Mouse (Mus musculus) liver, adult 2 months (tissue): ENCODE data around the gene Csrnp2. TPM values are rescaled to one million over a fixed set of nuclear protein-coding genes. Genes with fewer than 3 reads are reported as not detected.
"Not testable (repeated sequence)": the region's sequence is repeated elsewhere in the genome, so short reads cannot be mapped to it uniquely, and the experiment has no call there.

Source experiments
- DNase-seq: peaks from one replicate; pipeline ENCODE4 v3.0.0-alpha.2; 2011; ENCODE audit warnings: low read depth, low spot score; ENCODE audit errors: extremely low read depth
- H3K27ac ChIP-seq: fragments of 200-500 bp; replicated peaks from 2 replicates; pipeline ENCODE4 v1.5.1; 2012; ENCODE audit warnings: low read depth, mild to moderate bottlenecking, control low read depth, inconsistent platforms, low read length; ENCODE audit not compliant: insufficient read depth
- H3K27me3 ChIP-seq: fragments of 200-500 bp; 2 replicates; pipeline ENCODE4 v1.6.1; 2012; ENCODE audit warnings: mild to moderate bottlenecking, moderate library complexity, low read length, inconsistent platforms; ENCODE audit not compliant: control insufficient read depth, insufficient read depth
- H3K36me3 ChIP-seq: fragments of 200-500 bp; 2 replicates; pipeline ENCODE4 v1.6.1; 2012; ENCODE audit warnings: low read length, inconsistent platforms; ENCODE audit not compliant: control insufficient read depth, insufficient read depth
- H3K4me1 ChIP-seq: fragments of 200-500 bp; 2 replicates; pipeline ENCODE4 v1.6.1; 2011; ENCODE audit warnings: low read length; ENCODE audit not compliant: control insufficient read depth, insufficient read depth
- H3K4me3 ChIP-seq: fragments of 200-500 bp; 2 replicates; pipeline ENCODE4 v1.5.1; 2011; ENCODE audit warnings: low read depth, mild to moderate bottlenecking, control low read depth, low read length, moderate library complexity; ENCODE audit not compliant: insufficient read depth
- H3K79me2 ChIP-seq: fragments of 200-500 bp; 2 replicates; pipeline ENCODE4 v1.6.1; 2012; ENCODE audit warnings: inconsistent platforms, mild to moderate bottlenecking, low read length, moderate library complexity; ENCODE audit not compliant: control insufficient read depth, insufficient read depth
- H3K9ac ChIP-seq: fragments of 200-500 bp; 2 replicates; pipeline ENCODE4 v1.6.1; 2012; ENCODE audit warnings: low read depth, mild to moderate bottlenecking, control low read depth, inconsistent platforms, low read length
- CTCF ChIP-seq: fragments of 200-500 bp; IDR thresholded peaks from 2 replicates; pipeline ENCODE4 v1.5.1; 2011; ENCODE audit warnings: low read depth, low read length, control low read depth
- POLR2A ChIP-seq: fragments of 200-500 bp; IDR thresholded peaks from 2 replicates; pipeline ENCODE4 v1.6.1; 2011; ENCODE audit warnings: low read length, control low read depth; ENCODE audit not compliant: insufficient read depth; ENCODE audit errors: extremely low read depth
- WGBS: fragments of 180-500 bp; shearing (Covaris S2); methylation state at CpG from one replicate; pipeline ENCODE4 v1.1.7; 2018; 5-methylcytosine and 5-hydroxymethylcytosine counted together
- polyA plus RNA-seq: library from polyadenylated mRNA; depleted of rRNA; stranded (reverse); fragments of >200 nt; gene quantifications from 2 replicates; pipeline ENCODE4 v1.2.3, GENCODE M21; 2012
- total RNA-seq: library from RNA; depleted of rRNA; stranded (reverse); fragments of >200 nt; gene quantifications from 2 replicates; pipeline ENCODE4 v1.2.3, GENCODE M21; 2014

Gene Csrnp2
- total and polyA plus RNA-seq, 2 experiments = 0.92 to 1.1 TPM

DNA sequence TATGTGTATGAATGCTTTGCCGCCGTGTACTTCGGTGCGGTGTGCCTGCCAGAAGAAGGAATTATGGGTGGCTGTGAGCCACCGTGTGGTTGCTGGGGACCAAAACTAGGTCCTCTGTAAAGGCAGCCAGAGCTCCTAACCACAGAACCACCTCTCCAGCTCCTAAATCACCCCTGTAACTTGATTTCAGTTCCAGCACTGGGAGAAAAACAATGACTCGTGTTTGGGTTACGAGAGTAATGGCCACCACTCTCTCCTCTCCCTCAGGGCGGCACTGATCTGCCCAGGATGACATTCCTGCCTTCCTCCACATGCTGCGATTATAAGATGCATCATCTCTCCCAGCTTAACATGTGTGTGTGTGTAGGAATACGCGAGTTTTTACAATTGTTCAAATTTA, 14.8 kb upstream of the Csrnp2 start:
- Histone ChIP-seq H3K79me2 (no peaks in the 10 kb centered on the region), H3K4me3 (no peak overlapping the region), H3K36me3 (peaks cover 37% of the 10 kb centered on the region; the same call in 1 of the 2 replicates), H3K9ac (no peak overlapping the region), H3K4me1 (no peaks in the 10 kb centered on the region), H3K27me3 (no peaks in the 10 kb centered on the region), H3K27ac (no peak overlapping the region)
- DNase-seq = no peak
- no peak for TF ChIP-seq POLR2A
- no peak for TF ChIP-seq CTCF
- 96% methylated on average over 11 of the region's 11 CpGs for WGBS

DNA sequence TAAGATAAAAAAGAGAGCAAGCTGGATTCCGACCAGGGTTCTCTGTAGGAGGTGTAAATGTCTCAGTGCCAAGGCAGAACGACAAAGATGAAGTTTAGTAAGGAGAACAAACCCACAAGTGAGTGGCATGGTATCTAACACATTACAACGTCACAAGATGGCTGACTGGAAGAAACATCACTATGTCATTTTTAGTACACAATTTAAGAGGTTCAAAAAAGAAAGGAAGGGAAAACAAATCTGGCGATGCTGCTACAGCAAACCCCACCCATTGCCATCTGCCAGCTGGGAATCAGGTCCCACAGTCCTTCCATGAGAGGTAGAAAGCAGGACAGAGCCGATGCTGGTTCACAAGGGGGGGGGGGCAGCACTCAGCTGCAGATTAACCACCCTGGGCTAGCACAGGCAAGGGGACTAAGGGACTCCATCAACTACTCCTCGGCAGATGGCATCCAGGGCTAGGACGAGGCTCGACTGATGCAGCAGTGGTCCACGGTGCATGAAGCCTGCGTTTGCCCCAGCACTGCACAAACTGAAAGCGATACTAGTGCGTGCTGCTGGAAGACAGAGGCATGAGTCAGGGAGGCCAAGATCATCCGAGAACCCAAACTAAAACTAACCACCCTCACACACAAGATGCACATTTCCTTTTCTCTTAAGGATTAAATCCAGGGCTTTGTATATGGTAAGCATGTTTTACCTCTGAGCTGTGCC, 13.3 kb upstream of the Csrnp2 start:
- no peak for TF ChIP-seq POLR2A
- no peak for TF ChIP-seq CTCF
- WGBS = 94% methylated on average over 13 of the region's 13 CpGs
- Histone ChIP-seq H3K27me3 (no peaks in the 10 kb centered on the region), H3K9ac (no peak overlapping the region), H3K4me1 (no peaks in the 10 kb centered on the region), H3K79me2 (no peaks in the 10 kb centered on the region), H3K4me3 (no peak overlapping the region), H3K36me3 (peaks cover 35% of the 10 kb centered on the region), H3K27ac (no peak overlapping the region)
- DNase-seq = no peak

- 91% methylated on average over 8 of the region's 8 CpGs for WGBS
- not testable (repeated sequence) for H3K36me3 ChIP-seq, H3K27ac ChIP-seq, H3K4me1 ChIP-seq, DNase-seq, H3K79me2 ChIP-seq, H3K4me3 ChIP-seq, H3K27me3 ChIP-seq, H3K9ac ChIP-seq
Measured at GRCm38 (mm10) chr15:100499506-100499905, 4.2 kb upstream of the Csrnp2 start.

GRCm38 (mm10) chr15:100494647-100495046, 641 bp downstream of the Csrnp2 start:
- Histone ChIP-seq H3K27me3 (no peaks in the 10 kb centered on the region), H3K9ac (peak overlapping the region; percentile 98), H3K79me2 (peaks cover 18% of the 10 kb centered on the region), H3K4me3 (peak overlapping the region; percentile 90), H3K4me1 (peaks cover 2% of the 10 kb centered on the region; the same call in 1 of the 2 replicates), H3K36me3 (no peaks in the 10 kb centered on the region), H3K27ac (0 out of 2 replicates have a peak overlapping the region, but pooled peaks have one; percentile 38)
- under 1% methylated on average over 29 of the region's 29 CpGs for WGBS
- no peak for DNase-seq
- TF ChIP-seq POLR2A (no peak), CTCF (no peak)

- no peak for DNase-seq
- Histone ChIP-seq H3K4me3 (no peak overlapping the region), H3K9ac (no peak overlapping the region), H3K36me3 (no peaks in the 10 kb centered on the region), H3K27ac (no peak overlapping the region), H3K79me2 (peaks cover 19% of the 10 kb centered on the region), H3K4me1 (peaks cover 2% of the 10 kb centered on the region; the same call in 1 of the 2 replicates), H3K27me3 (no peaks in the 10 kb centered on the region)
- TF ChIP-seq CTCF (no peak), POLR2A (no peak)
- WGBS = 87% methylated on average over 9 of the region's 9 CpGs
Measured at GRCm38 (mm10) chr15:100491966-100492365, 3.3 kb downstream of the Csrnp2 start.

DNA sequence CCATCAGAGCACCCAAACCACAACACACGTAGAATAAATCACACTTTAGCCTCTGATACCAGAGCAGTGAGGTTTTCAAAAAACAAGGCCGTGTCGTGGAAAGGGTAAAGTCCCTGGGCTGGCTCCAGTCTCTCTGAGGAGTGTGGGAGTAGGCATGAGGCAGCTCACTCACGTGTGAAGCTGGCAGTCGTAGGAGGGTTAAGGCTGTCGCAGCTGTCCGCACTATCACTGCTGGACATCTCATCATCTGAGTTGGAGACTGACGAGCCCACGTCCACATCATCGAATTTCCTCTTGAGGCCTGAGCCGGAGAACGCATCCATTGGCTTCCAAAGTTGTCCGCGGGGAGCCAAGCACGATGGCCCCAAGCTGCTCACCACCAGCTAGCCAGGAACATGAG, 6.0 kb downstream of the Csrnp2 start:
- Histone ChIP-seq H3K4me3 (no peak overlapping the region), H3K27me3 (no peaks in the 10 kb centered on the region), H3K4me1 (peaks cover 1% of the 10 kb centered on the region; the same call in 1 of the 2 replicates), H3K27ac (no peak overlapping the region), H3K36me3 (no peaks in the 10 kb centered on the region), H3K9ac (no peak overlapping the region), H3K79me2 (peaks cover 13% of the 10 kb centered on the region)
- WGBS = 87% methylated on average over 15 of the region's 15 CpGs
- no peak for TF ChIP-seq POLR2A
- no peak for TF ChIP-seq CTCF
- no peak for DNase-seq

DNA sequence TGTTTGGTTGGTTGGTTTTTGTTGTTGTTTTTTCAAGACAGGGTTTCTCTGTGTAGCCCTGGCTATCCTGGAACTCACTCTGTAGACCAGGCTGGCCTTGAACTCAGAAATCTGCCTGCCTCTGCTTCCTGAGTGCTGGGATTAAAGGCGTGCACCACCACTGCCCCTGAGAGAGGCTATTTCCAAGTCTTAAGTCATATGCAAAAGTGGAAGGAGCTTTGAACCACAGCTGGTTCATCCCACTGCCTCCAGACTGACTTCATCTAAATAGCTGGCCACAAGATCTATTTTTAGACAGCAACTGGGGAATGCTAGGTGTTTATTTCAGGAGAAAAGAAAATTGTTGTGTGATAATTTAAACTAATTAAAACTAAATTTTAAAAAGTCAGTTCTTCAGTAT, 7.0 kb downstream of the Csrnp2 start:
- not testable (repeated sequence) for H3K27ac ChIP-seq, DNase-seq, H3K9ac ChIP-seq, H3K4me1 ChIP-seq, H3K4me3 ChIP-seq, H3K36me3 ChIP-seq, H3K27me3 ChIP-seq
- H3K79me2 ChIP-seq = peaks cover 13% of the 10 kb centered on the region
- 89% methylated on average over 1 of the region's 1 CpGs for WGBS
